Mouse (Mus musculus): Measurements from ENCODE around the gene Ccdc47.
A peak's percentile ranks its signal among the peaks of the same experiment; 100 is the strongest.

Gene Ccdc47

DNA sequence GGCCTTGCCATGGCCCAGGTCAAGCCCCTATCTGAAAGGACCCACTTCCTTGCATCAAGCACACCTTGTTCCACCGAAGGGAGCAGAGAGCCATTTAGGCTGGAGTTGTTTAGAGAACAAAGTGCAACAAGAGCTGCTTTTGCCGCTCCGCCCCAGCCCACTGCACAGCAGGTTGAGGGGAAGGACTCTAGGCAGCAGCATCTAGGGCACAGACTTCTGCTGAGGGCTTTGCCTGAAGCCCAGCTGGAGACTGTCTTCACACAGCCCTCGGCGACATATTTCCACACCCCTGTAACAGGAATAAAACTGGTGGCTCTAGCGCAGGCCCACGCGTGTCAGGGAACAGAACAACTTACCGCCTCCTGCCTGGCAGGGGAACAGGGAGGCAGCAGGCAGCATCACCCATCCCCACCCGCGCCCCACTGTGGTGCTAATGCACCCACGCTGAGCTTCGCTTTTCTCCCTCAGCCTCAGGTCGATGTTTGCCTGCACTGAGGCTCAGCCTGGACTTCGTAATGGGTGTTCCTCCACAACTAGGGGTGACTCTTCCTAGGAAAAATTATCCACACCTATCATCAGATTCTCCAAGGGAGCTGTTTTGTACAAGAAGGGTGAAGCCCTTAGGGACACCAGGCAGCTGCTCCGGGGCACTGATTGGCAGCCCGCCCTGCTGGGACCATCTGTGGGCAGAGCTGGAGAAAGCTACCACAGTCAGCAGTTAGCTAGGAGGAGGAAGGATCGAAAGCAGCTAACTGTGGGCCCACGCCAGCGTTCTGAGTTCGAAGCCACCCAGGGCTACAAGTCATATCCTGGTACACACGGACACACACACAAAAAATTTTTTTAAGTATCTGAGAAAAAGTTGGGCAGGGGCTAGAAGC, 55.1 kb downstream of the Ccdc47 start, which contains the start of the genes Gm10840 and Limd2:
Gene Gm10840 (plus strand): TSS at position 10 of the 881 bp plus-strand sequence.
Gene Limd2 (minus strand): TSS at position 20 of the 881 bp plus-strand sequence.
- peak; percentile 93 for DNase-seq (ENCODE audit: low spot score in 2 of 2)

DNA sequence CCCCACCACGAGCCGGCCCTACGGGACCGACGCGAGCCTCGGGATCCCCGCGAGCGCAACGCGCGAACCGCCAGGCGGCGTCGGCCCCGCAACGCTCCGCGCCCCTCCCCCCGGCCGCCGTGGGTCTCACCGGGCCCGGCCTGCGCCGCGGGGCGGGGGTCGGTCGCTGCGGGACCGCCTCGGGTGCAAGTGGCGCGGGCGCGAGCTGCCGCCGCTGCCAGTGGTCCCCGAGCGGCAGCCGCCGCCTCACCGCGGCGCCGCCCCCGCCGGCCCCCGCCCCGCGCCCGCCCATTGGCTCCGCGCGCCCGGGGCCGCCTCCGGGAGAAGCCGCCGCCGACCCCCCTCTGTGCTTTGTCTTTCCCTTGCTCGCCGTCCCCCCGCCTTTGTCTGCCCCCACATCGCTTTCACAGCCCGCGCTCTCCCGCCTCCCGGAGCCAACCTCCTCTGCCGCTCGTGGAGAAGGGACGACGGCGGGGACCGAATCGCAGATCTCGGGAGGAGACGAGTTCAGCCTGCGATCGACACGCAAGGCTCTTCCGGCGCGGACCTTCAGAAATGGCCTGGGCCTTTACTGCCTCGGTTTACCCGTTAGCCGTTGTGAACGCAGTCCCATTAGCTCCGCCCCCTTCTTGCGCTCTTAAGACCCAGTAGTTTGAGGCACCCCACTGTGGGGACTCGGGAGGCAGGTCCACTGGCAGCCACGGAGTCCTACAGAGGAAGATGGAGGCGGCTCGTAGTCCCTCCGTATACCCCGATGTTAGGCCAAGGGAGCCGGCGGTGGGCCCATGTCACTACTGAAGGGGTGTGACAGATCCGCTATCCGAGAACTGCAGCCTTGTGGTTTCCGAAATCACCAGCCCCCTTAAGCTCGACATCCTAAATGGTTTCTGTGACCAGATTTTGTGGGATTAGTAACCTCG, 56.0 kb downstream of the Ccdc47 start:
- peak; percentile 70 to 79 for DNase-seq (ENCODE audit: low spot score in 2 of 2)

GRCm38 (mm10) chr11:106159216-106159920, 56.8 kb downstream of the Ccdc47 start:
- DNase-seq (ENCODE audit: low spot score in 2 of 2), result peak in 1 of 2 experiments; percentile 61

- DNase-seq (ENCODE audit: low spot score in 2 of 2), result no peak
Measured at GRCm38 (mm10) chr11:106158930-106159215, 57.3 kb downstream of the Ccdc47 start.

DNA sequence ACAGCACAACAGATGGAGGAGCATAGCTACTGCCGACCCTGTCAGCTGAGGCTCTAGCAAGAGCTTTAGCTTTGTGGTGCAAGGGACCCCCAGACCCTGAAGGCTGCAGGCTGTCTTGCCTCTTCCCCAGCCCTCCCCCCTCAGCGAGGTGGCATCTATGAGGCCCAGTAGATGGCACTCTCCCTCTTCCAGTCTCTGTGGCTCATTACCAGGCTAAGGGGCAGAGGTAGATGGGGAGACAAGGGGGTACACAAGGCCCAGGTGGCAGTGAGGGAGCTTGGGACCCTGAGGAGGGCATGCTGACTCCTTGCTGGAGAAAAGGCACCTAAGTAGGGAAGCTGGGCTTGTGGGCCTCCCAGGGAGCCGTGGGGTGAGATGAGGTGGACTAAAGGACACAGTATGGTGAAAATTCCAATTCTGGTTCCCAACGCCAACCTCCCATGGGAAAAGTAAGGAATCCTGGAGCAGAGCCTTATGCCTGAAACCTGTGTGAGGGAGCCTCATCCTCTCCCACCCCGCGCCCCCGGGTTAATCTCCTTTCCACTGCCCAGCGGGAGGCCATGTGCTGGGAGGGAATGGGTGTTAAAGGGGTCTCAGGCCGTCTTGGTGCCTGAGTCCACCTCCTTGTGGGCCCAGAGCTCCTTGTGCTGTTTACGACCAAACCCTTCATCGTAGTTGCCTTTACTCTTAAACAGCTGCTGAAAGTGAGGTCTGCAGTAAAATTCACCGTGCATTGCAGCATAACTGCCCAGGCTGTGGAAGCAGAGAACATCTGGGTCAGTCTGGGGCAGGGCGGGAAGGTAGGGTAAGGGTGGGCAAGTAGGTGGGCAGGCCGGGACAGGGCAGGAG, 57.8 kb downstream of the Ccdc47 start:
- DNase-seq (ENCODE audit: low spot score in 2 of 2), result no peak

GRCm38 (mm10) chr11:106157154-106157553, 59.0 kb downstream of the Ccdc47 start:
- no peak for DNase-seq (ENCODE audit: low spot score in 2 of 2)

DNA sequence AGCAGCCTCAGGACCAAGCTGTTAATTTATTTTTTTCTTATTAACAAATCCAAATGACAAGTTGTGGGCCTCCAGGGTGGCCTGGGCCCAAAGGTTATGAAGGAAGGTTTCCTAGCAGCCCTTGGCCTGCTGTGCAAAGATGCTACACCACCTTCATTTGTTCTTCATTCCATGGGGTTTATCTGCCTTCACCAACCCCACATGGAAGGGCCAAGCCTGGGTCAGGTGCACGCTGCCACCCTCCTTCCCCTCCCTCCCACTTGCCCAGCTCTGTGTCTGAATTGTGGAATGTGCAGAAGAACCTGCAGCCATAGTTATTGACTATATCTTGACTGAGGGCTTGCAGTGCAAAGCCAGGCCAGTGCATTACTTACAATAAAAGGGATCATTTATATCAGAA, 59.9 kb downstream of the Ccdc47 start:
- DNase-seq (ENCODE audit: low spot score in 2 of 2), result no peak

DNA sequence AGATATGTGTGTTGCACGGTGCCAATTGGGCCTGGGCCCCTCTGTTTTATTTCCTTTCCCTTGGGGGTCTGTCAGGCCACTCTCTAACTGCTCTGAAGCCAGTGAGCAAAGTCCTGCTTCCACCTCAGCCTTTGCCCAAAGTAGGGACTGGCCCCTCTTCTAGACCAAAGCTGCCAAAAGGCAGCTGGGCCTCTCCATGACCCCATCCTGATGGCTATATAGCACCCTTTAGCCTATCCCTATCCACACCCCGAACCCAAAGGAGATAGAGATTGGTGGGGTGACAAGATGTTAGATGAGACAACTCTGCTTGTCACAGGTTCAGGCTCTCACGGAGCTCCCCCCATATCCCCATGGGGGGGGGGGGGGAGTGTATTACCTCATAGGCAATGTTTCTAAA, 60.4 kb downstream of the Ccdc47 start:
- no peak for DNase-seq (ENCODE audit: low spot score in 2 of 2)

DNA sequence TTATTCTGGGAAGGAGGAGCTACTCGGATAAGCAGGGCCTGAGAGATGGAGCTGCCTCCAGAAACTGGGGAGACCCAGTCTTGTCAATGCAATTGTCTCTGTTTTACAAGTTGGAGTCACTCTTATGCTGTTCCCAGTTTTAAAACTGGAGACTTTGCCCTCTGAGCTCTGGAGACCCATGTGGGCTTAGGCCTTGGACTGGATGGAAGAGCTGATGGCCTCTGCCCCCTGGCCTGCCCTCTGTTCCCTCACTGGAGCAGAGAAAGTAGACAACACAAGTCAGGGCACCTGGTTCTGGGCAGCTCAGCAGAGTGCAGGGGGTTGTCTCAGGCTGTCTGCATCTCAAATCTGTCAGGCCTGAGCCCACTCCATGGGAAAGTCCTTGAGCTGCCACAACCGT, 61.4 kb downstream of the Ccdc47 start:
- no peak for DNase-seq (ENCODE audit: low spot score in 2 of 2)

DNA sequence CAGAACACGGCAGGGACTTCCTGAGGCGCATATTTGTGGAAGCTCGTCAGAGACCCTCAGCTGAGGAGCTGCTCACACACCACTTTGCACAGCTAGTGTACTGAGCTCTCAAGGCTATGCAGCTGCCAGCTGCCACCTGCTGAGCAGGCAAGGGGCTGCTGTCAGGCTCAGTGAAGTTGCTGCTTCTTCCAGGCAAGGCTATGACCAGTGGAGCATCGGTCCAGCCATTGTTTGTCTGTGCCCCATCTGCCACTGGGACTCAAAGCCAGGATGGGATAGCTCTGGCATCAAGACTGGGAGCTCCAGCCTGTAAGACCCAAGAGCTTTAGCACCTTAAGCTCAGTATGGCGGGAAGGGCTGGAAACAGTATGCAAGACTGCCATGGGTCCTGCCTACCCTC, 62.1 kb downstream of the Ccdc47 start:
- no peak for DNase-seq (ENCODE audit: low spot score in 2 of 2)

DNA sequence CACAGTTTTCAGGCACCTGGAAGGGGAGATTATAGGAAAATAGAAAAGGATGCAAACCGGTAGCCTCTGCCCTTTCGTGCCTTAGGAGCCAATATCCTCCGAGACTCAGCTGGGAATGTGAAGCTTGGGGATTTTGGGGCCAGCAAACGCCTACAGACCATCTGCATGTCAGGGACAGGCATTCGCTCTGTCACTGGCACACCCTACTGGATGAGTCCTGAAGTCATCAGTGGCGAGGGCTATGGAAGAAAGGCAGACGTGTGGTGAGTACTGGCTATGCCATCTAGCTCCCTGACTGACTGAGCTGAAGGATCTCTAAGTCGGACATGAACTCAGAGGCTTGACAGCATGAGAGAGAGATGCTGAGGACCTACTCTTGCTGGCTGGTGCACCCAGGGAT, 64.0 kb downstream of the Ccdc47 start:
- peak in 1 of 2 experiments; percentile 72 for DNase-seq (ENCODE audit: low spot score in 2 of 2)

- no peak for DNase-seq (ENCODE audit: low spot score in 2 of 2)
Measured at GRCm38 (mm10) chr11:106151219-106151618, 64.9 kb downstream of the Ccdc47 start.

All from left cerebral cortex, adult 9 months (tissue).